Mouse (Mus musculus): Measurements from ENCODE around the gene Svs2. TPM values are rescaled to one million over a fixed set of nuclear protein-coding genes. Genes with fewer than 3 reads are reported as not detected.
"Not testable (repeated sequence)": the region's sequence is repeated elsewhere in the genome, so short reads cannot be mapped to it uniquely, and the experiment has no call there.

Gene Svs2
- total and polyA plus RNA-seq, 2 experiments from 2014 or later = not detected

DNA sequence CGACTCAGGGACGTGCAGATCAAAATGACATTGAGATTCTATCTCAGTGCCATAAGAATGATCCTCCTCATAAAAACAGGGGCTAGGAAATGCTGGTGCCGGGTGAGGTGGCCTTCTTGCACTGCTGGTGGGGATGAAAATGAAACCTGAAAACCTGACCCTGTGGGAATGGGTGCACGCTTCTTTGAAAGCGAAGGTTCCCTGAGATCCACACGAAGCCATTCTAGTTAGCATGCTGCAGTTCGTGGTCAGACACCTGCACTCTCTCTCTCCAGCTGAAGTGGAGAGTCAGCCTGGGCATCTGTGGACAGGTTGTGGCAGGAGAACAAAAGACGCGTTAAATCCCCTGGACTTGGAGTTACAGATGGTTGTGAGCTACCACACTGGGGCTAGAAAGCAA, 19.0 kb downstream of the Svs2 start:
- H3K36me3 ChIP-seq (ENCODE audit: insufficient read depth, low read length) = no peaks in the 10 kb centered on the region
- no peak overlapping the region for H3K4me3 ChIP-seq (ENCODE audit: low read depth, low read length)
- no peaks in the 10 kb centered on the region for H3K27me3 ChIP-seq (ENCODE audit: insufficient read depth, low read length)
- no peak for DNase-seq (ENCODE audit: low spot score)
- no peaks in the 10 kb centered on the region for H3K4me1 ChIP-seq (ENCODE audit: insufficient read depth, low read length)
- WGBS = 85% methylated on average over 9 of the region's 9 CpGs
- H3K9ac ChIP-seq (replicated peaks; ENCODE audit: low read length, poor library complexity, severe bottlenecking) = no peak overlapping the region
- no peak for ATAC-seq (ENCODE audit: low FRiP score)
- no peak for TF ChIP-seq CTCF (IDR thresholded peaks at IDR 0.05)
- H3K9me3 ChIP-seq (ENCODE audit: low read length) = no peaks in the 10 kb centered on the region
- H3K27ac ChIP-seq (ENCODE audit: low read depth, low read length) = no peak overlapping the region
- no peak overlapping the region for H3K4me2 ChIP-seq (ENCODE audit: low read depth, low read length, poor library complexity, severe bottlenecking)

DNA sequence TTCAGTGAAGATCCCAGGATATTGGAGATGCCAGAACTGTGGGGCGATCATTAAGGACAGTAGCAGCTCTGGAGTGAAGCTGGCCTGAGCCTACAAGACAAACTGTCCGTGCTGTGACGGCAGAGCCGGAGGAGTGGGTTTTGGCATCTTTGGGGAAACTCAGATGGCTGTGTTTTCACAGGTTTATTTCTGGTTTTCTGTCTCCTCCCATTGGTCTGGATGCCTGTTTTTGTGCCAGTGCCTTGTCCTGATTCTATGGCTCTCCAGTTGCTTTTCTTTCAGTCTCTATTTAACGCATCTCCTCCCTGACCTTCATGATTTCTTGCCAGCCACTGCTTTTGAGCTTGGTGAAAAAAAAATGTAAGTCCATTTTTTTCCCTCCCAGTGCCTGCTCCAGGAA, 25.6 kb downstream of the Svs2 start:
- TF ChIP-seq CTCF (IDR thresholded peaks at IDR 0.05) = no peak
- 82% methylated on average over 5 of the region's 5 CpGs for WGBS
- ATAC-seq (ENCODE audit: low FRiP score) = no peak
- DNase-seq (ENCODE audit: low spot score) = no peak
- no peaks in the 10 kb centered on the region for H3K4me1 ChIP-seq (ENCODE audit: insufficient read depth, low read length)
- no peak overlapping the region for H3K4me2 ChIP-seq (ENCODE audit: low read depth, low read length, poor library complexity, severe bottlenecking)
- H3K27ac ChIP-seq (ENCODE audit: low read depth, low read length) = no peak overlapping the region
- no peak overlapping the region for H3K9ac ChIP-seq (replicated peaks; ENCODE audit: low read length, poor library complexity, severe bottlenecking)
- H3K27me3 ChIP-seq (ENCODE audit: insufficient read depth, low read length) = no peaks in the 10 kb centered on the region
- no peaks in the 10 kb centered on the region for H3K9me3 ChIP-seq (ENCODE audit: low read length)
- H3K4me3 ChIP-seq (ENCODE audit: low read depth, low read length) = no peak overlapping the region
- H3K36me3 ChIP-seq (ENCODE audit: insufficient read depth, low read length) = no peaks in the 10 kb centered on the region

DNA sequence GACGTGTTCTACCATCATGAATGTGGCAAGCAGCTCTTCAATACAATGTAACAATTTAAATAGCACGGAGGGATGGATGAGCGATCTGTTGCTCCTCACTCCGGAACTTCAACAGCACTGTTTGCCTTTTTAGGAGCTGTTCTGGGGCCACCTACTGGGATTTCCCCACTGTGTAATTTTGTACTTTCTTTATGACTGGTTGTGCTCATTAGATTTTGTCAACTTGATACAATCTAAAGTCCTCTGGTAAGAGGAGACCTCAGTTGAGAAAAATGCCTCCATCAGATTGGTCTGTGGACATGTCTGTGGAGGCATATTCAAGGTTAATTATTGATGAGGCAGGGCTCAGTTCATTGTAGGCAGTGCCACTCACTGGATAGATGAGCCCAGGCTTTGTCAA, 27.4 kb downstream of the Svs2 start:
- Histone ChIP-seq H3K36me3 (ENCODE audit: insufficient read depth, low read length) (no peaks in the 10 kb centered on the region), H3K4me1 (ENCODE audit: insufficient read depth, low read length) (no peaks in the 10 kb centered on the region), H3K27me3 (ENCODE audit: insufficient read depth, low read length) (no peaks in the 10 kb centered on the region), H3K9ac (replicated peaks; ENCODE audit: low read length, poor library complexity, severe bottlenecking) (no peak overlapping the region), H3K9me3 (ENCODE audit: low read length) (no peaks in the 10 kb centered on the region), H3K4me3 (ENCODE audit: low read depth, low read length) (no peak overlapping the region), H3K27ac (ENCODE audit: low read depth, low read length) (no peak overlapping the region), H3K4me2 (ENCODE audit: low read depth, low read length, poor library complexity, severe bottlenecking) (no peak overlapping the region)
- DNase-seq (ENCODE audit: low spot score) (no peak), ATAC-seq (ENCODE audit: low FRiP score) (no peak)
- no peak for TF ChIP-seq CTCF (IDR thresholded peaks at IDR 0.05)
- 86% methylated on average over 4 of the region's 4 CpGs for WGBS

DNA sequence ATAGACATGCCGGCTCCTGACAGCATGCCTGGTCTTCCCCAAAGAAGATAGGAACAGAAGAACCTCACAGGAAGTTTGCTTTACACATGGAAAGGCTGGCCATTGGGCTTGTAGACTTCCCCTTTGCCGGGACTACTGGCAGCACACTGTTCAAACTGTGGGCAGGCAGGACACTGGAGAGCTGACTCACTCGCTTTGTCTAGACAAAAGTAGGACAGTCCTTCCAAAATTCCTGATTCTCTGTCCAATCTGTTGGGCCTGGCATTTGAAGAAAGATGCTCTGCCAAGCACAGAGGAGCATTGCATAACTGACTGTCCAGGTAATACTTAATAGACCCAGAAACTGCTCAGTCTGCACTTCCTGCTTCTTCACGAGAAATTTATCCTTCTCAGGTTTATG, 31.6 kb downstream of the Svs2 start:
- TF ChIP-seq CTCF (IDR thresholded peaks at IDR 0.05) = no peak
- no peak overlapping the region for H3K4me2 ChIP-seq (ENCODE audit: low read depth, low read length, poor library complexity, severe bottlenecking)
- DNase-seq (ENCODE audit: low spot score) (no peak), ATAC-seq (ENCODE audit: low FRiP score) (no peak)
- no peaks in the 10 kb centered on the region for H3K27me3 ChIP-seq (ENCODE audit: insufficient read depth, low read length)
- no peak overlapping the region for H3K27ac ChIP-seq (ENCODE audit: low read depth, low read length)
- WGBS = 84% methylated on average over 4 of the region's 4 CpGs
- H3K9ac ChIP-seq (replicated peaks; ENCODE audit: low read length, poor library complexity, severe bottlenecking) = no peak overlapping the region
- no peaks in the 10 kb centered on the region for H3K36me3 ChIP-seq (ENCODE audit: insufficient read depth, low read length)
- H3K4me3 ChIP-seq (ENCODE audit: low read depth, low read length) = no peak overlapping the region
- H3K4me1 ChIP-seq (ENCODE audit: insufficient read depth, low read length) = no peaks in the 10 kb centered on the region
- H3K9me3 ChIP-seq (ENCODE audit: low read length) = no peaks in the 10 kb centered on the region

DNA sequence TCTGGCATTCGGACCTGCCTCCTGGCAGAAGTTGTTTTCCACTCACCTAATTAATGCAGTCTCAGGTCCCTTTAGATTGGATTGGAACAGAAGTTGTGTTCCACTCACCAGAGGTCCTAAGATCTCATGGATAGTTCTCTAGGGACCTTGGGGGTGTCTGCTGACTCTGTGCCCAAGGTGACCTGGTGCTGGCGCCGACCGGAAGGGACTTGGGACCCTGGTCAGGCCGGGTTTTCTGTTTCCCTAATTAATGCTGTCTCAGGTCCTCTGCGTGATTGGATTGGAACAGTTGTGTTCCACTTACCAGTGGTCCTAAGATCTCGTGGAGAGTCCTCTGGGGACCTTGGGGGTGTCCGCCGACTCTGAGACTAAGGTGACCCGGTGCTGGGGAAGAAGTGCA, 32.3 kb downstream of the Svs2 start:
- H3K4me2 ChIP-seq (ENCODE audit: low read depth, low read length, poor library complexity, severe bottlenecking) = not testable (repeated sequence)
- WGBS = 93% methylated on average over 10 of the region's 10 CpGs

DNA sequence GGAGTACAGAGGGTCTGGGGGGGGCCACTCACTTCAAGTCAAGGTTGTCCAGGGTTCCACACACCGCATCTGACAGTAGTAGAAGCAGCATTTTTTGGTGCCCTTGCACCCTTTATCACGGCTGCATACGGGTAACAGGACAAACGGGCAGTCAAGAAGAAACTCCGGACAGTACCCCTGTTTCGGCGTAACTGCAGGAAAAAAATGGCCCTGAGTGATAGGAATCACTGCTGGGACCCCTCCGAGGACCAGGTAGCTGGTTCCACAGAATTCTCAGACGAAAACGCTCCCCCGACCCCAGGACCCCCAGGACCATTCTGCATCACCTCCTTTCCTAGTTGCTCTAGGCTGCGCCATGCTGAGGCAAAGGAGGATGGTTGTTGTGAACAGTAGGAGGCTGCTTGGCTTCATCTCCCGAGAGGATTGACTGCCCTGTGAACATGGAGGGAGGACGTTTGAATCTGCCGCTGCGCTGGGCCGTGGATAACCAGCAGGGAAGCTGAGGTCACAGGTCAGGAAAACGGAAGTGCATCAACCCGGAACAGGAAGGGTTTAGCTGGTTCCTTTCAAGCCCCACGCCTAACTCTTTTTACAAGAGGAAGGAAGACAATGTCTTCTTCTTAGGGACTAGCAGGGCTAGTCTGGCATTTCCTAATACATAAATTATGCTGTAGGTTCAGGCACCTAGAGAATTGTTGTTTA, 38.5 kb downstream of the Svs2 start, which contains the start of gene Wfdc15a:
Gene Wfdc15a, minus strand, starts transcription at position 505 of the 702 bp plus-strand sequence.
- Histone ChIP-seq H3K4me3 (ENCODE audit: low read depth, low read length) (no peak within 1 kb of the TSS), H3K27ac (ENCODE audit: low read depth, low read length) (no peak within 1 kb of the TSS), H3K9me3 (ENCODE audit: low read length) (no peaks in the 10 kb centered on the region), H3K27me3 (ENCODE audit: insufficient read depth, low read length) (no peaks in the 10 kb centered on the region), H3K4me2 (ENCODE audit: low read depth, low read length, poor library complexity, severe bottlenecking) (no peak within 1 kb of the TSS), H3K4me1 (ENCODE audit: insufficient read depth, low read length) (no peaks in the 10 kb centered on the region), H3K36me3 (ENCODE audit: insufficient read depth, low read length) (no peaks in the 10 kb centered on the region), H3K9ac (replicated peaks; ENCODE audit: low read length, poor library complexity, severe bottlenecking) (no peak within 1 kb of the TSS)
- no peak for ATAC-seq (ENCODE audit: low FRiP score)
- TF ChIP-seq CTCF (IDR thresholded peaks at IDR 0.05) = no peak
- WGBS = 76% methylated on average over 20 of the region's 20 CpGs
- DNase-seq (ENCODE audit: low spot score) = no peak

More for the DNA sequence above, 32.3 kb downstream of the Svs2 start:
- not testable (repeated sequence) for H3K27ac ChIP-seq (ENCODE audit: low read depth, low read length); H3K36me3 ChIP-seq (ENCODE audit: insufficient read depth, low read length); H3K4me3 ChIP-seq (ENCODE audit: low read depth, low read length); H3K27me3 ChIP-seq (ENCODE audit: insufficient read depth, low read length); H3K4me1 ChIP-seq (ENCODE audit: insufficient read depth, low read length); H3K9ac ChIP-seq (replicated peaks; ENCODE audit: low read length, poor library complexity, severe bottlenecking); H3K9me3 ChIP-seq (ENCODE audit: low read length); DNase-seq (ENCODE audit: low spot score); ATAC-seq (ENCODE audit: low FRiP score)
